Mouse (Mus musculus): ENCODE measurements at regions not wholly inside any gene's neighbourhood (a gene's known extent, or its start where the extent isn't known, plus 50 kb on each side); places are given as distances from the start of the nearest gene placed in this dataset.

DNA sequence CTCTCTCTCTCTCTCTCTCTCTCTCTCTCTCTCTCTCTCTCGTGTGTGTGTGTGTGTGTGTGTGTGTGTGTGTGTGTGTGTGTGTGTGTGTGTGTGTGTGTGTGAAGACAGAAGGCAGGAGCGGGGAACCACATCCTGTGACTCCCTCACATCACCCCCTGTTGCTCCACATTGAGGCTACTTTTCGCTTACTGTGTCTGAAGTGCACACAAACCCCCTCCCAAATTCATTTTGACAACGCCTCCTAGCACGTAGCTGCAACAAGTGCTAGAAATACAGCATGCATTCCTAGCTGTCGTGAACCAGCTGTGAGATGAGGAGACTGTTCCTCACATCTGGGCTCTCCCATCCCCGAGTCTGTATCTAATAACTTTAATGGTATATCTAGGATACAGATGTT is 106.4 kb downstream of the Dad1 start:
- TF ChIP-seq CTCF (IDR thresholded peaks at IDR 0.05; ENCODE audit: extremely low read depth, insufficient read depth, insufficient read length, insufficient replicate concordance) (no peak), POLR2A (IDR thresholded peaks at IDR 0.05; ENCODE audit: low read depth, low read length) (no peak)

All from spleen, adult 2 months (tissue).